Mouse (Mus musculus) layer of hippocampus, adult 9-10 months (tissue): ENCODE measurements around the gene Gm3239.
"Not testable (repeated sequence)": the region's sequence is repeated elsewhere in the genome, so short reads cannot be mapped to it uniquely, and the experiment has no call there.

ENCODE experiments used
- DNase-seq: peaks from one replicate; pipeline ENCODE4 v3.0.0; 2022; ENCODE audit warnings: low spot score

The Gm3239 gene

GRCm38 (mm10) chr14:4663892-4664291 is at the start of gene Gm3239:
Gm3239 (plus strand) TSS chr14:4664192.
- not testable (repeated sequence) for DNase-seq

GRCm38 (mm10) chr14:4632052-4632451 is 31.9 kb upstream of the Gm3239 start, which contains the start of gene Gm8159:
Gm8159 (plus strand) TSS chr14:4632352.
- DNase-seq, result not testable (repeated sequence)

GRCm38 (mm10) chr14:4649309-4649708 is 14.7 kb upstream of the Gm3239 start:
- not testable (repeated sequence) for DNase-seq

- DNase-seq, result not testable (repeated sequence)
Measured at GRCm38 (mm10) chr14:4650324-4650723, 13.7 kb upstream of the Gm3239 start.

GRCm38 (mm10) chr14:4708938-4709337 is 44.9 kb downstream of the Gm3239 start, which contains the start of gene Gm7876:
Gm7876 (plus strand) TSS chr14:4709238.
- not testable (repeated sequence) for DNase-seq
